Mouse (Mus musculus) myocyte (in vitro differentiated cells): Measurements from ENCODE around the gene Ints14.

Experiments used
- CEBPB ChIP-seq: IDR thresholded peaks from 2 replicates; pipeline ENCODE4 v1.6.1; 2011; ENCODE audit warnings: mild to moderate bottlenecking, moderate library complexity; ENCODE audit not compliant: poor library complexity, insufficient read depth, severe bottlenecking
- E2F4 ChIP-seq: IDR thresholded peaks from one replicate; pipeline ENCODE4 v1.6.1; 2011; ENCODE audit warnings: mild to moderate bottlenecking, control low read depth, moderate library complexity; ENCODE audit not compliant: insufficient read depth
- MAX ChIP-seq: IDR thresholded peaks from one replicate; pipeline ENCODE4 v1.6.1; 2011; ENCODE audit warnings: low read depth, mild to moderate bottlenecking, control low read depth
- MYOD1 ChIP-seq, 3 experiments: IDR thresholded peaks; one replicate each; pipeline ENCODE4 v1.6.1; 2011; ENCODE audit warnings: control low read depth in 2 of 3, low read depth in 2 of 3, mild to moderate bottlenecking in 2 of 3, moderate library complexity in 1 of 3; ENCODE audit not compliant: insufficient read length in 2 of 3, control insufficient read depth in 1 of 3
- MYOG ChIP-seq, 3 experiments: IDR thresholded peaks; one replicate each; pipeline ENCODE4 v1.6.1; 2011; ENCODE audit warnings: control low read depth in 2 of 3, low read depth in 2 of 3, mild to moderate bottlenecking in 2 of 3; ENCODE audit not compliant: insufficient read length in 2 of 3, control insufficient read depth in 1 of 3, insufficient read depth in 1 of 3
- POLR2A ChIP-seq: IDR thresholded peaks from one replicate; pipeline ENCODE4 v1.6.1; 2011; ENCODE audit warnings: low read depth, mild to moderate bottlenecking, control low read depth, moderate library complexity; ENCODE audit not compliant: insufficient read length
- POLR2AphosphoS2 ChIP-seq: IDR thresholded peaks from one replicate; pipeline ENCODE4 v1.6.1; 2011; ENCODE audit warnings: low read depth, control low read depth; ENCODE audit not compliant: insufficient read length
- REST ChIP-seq: IDR thresholded peaks from one replicate; pipeline ENCODE4 v1.6.1; 2011; ENCODE audit warnings: mild to moderate bottlenecking, control low read depth, moderate library complexity; ENCODE audit not compliant: insufficient read depth, insufficient read length
- TCF12 ChIP-seq: IDR thresholded peaks from one replicate; pipeline ENCODE4 v1.6.1; 2011; ENCODE audit warnings: mild to moderate bottlenecking, control low read depth; ENCODE audit not compliant: poor library complexity, insufficient read depth, severe bottlenecking
- TCF3 ChIP-seq: IDR thresholded peaks from one replicate; pipeline ENCODE4 v1.6.1; 2011; ENCODE audit warnings: low read depth, control low read depth; ENCODE audit not compliant: insufficient read length
- USF1 ChIP-seq: IDR thresholded peaks from one replicate; pipeline ENCODE4 v1.6.1; 2011; ENCODE audit warnings: low read depth, mild to moderate bottlenecking, control low read depth, moderate library complexity

- TF ChIP-seq USF1, result no peak
- no peak for TF ChIP-seq POLR2A
- TF ChIP-seq MAX, result no peak
- no peak for TF ChIP-seq TCF12
- no peak for TF ChIP-seq TCF3
- no peak for TF ChIP-seq E2F4
- TF ChIP-seq CEBPB, result no peak
- no peak for TF ChIP-seq REST
- no peak for TF ChIP-seq MYOD1 (IDR thresholded peaks at IDR 0.05; ENCODE audit: control insufficient read depth in 1 of 3, insufficient read length in 2 of 3, low read depth in 2 of 3)
- TF ChIP-seq MYOG (IDR thresholded peaks at IDR 0.05; ENCODE audit: control insufficient read depth in 1 of 3, insufficient read depth in 1 of 3, insufficient read length in 2 of 3, low read depth in 2 of 3), result no peak
- TF ChIP-seq POLR2AphosphoS2, result no peak
These were observed 58.4 kb downstream of the Ints14 start for GRCm38 (mm10) chr9:65019146-65019545.
